Mouse (Mus musculus) c-Kit-positive CD71-positive TER-119-negative erythroid progenitor cells, embryonic 14.5 days (primary cell): ENCODE measurements around the gene Rpap1.
"Not testable (repeated sequence)": the region's sequence is repeated elsewhere in the genome, so short reads cannot be mapped to it uniquely, and the experiment has no call there.

Experiments used
- DNase-seq: peaks from one replicate; pipeline ENCODE4 v3.0.0-alpha.2; 2013; ENCODE audit warnings: low read depth

Gene Rpap1

GRCm38 (mm10) chr2:119741581-119742411 is 45.5 kb downstream of the Rpap1 start, which contains the start of gene Itpka:
Gene Itpka, plus strand, starts transcription at chr2:119742337.
- DNase-seq, result peak; percentile 58

- no peak for DNase-seq
These were observed 46.8 kb downstream of the Rpap1 start for GRCm38 (mm10) chr2:119740567-119740966.

- no peak for DNase-seq
These were observed 50.2 kb downstream of the Rpap1 start for GRCm38 (mm10) chr2:119737124-119737523.

- no peak for DNase-seq
These were observed 56.6 kb downstream of the Rpap1 start for GRCm38 (mm10) chr2:119730735-119731134.

- peak; percentile 50 for DNase-seq
These were observed 59.4 kb downstream of the Rpap1 start for GRCm38 (mm10) chr2:119727762-119728416.

- no peak for DNase-seq
These were observed 66.3 kb downstream of the Rpap1 start for GRCm38 (mm10) chr2:119721070-119721469.

GRCm38 (mm10) chr2:119715868-119716267 is 71.5 kb downstream of the Rpap1 start:
- not testable (repeated sequence) for DNase-seq
